Mouse (Mus musculus): ENCODE data around the gene Ankrd6. TPM values are rescaled to one million over a fixed set of nuclear protein-coding genes. Genes with fewer than 3 reads are reported as not detected.

The Ankrd6 gene
- polyA plus RNA-seq, 1 experiment from 2014 or later: 0.67 TPM

- Histone ChIP-seq H3K4me3 (replicated peaks) (no peak overlapping the region), H3K4me2 (no peak overlapping the region), H3K36me3 (no peaks in the 10 kb centered on the region), H3K9me3 (replicated peaks) (no peaks in the 10 kb centered on the region), H3K9ac (no peak overlapping the region), H3K27me3 (no peaks in the 10 kb centered on the region), H3K27ac (no peak overlapping the region), H3K4me1 (replicated peaks) (peaks cover 29% of the 10 kb centered on the region)
- WGBS (ENCODE audit: insufficient replicate concordance): 62% methylated on average over 2 of the region's 2 CpGs
- no peak for ATAC-seq (ENCODE audit: low read depth)
- no peak for DNase-seq
Measured at GRCm38 (mm10) chr4:32905381-32905780, 45.3 kb downstream of the Ankrd6 start.

GRCm38 (mm10) chr4:32903826-32904225 lies 46.8 kb downstream of the Ankrd6 start:
- Histone ChIP-seq H3K36me3 (no peaks in the 10 kb centered on the region), H3K4me2 (no peak overlapping the region), H3K27me3 (no peaks in the 10 kb centered on the region), H3K27ac (no peak overlapping the region), H3K9ac (no peak overlapping the region), H3K4me3 (replicated peaks) (no peak overlapping the region), H3K4me1 (replicated peaks) (peaks cover 13% of the 10 kb centered on the region), H3K9me3 (replicated peaks) (no peaks in the 10 kb centered on the region)
- WGBS (ENCODE audit: insufficient replicate concordance): 80% methylated on average over 7 of the region's 7 CpGs
- DNase-seq (no peak), ATAC-seq (ENCODE audit: low read depth) (no peak)

DNA sequence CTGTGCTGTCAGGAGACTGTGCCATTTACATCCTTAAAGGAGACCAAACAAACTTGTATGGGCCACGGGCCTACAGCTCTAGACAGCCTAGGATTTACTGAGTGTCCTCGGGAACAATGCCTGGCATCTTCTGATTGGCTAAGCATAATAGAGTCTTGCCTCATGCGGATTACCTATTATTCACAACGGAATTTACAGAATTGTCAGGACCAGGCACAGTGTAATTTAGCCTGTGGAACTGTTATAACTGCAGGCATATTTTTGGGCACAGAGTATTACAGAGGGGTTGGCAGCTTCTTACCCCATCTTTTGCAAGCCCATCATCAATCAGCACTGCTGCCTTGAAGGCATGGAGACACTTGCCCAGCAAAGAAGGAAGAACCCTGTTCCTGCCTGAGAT lies 51.6 kb downstream of the Ankrd6 start:
- Histone ChIP-seq H3K4me2 (no peak overlapping the region), H3K9me3 (replicated peaks) (no peaks in the 10 kb centered on the region), H3K27ac (no peak overlapping the region), H3K27me3 (no peaks in the 10 kb centered on the region), H3K4me1 (replicated peaks) (no peaks in the 10 kb centered on the region), H3K36me3 (no peaks in the 10 kb centered on the region), H3K9ac (no peak overlapping the region), H3K4me3 (replicated peaks) (no peak overlapping the region)
- DNase-seq: no peak
- no peak for ATAC-seq (ENCODE audit: low read depth)
- 41% methylated on average over 4 of the region's 4 CpGs for WGBS (ENCODE audit: insufficient replicate concordance)

- Histone ChIP-seq H3K27ac (no peak overlapping the region), H3K9ac (no peak overlapping the region), H3K27me3 (0 out of 2 replicates have a peak, but pooled peaks cover 9% of the 10 kb centered on the region), H3K4me1 (replicated peaks) (no peaks in the 10 kb centered on the region; the same call in 1 of the 2 replicates), H3K36me3 (no peaks in the 10 kb centered on the region), H3K4me3 (replicated peaks) (no peak overlapping the region), H3K9me3 (replicated peaks) (no peaks in the 10 kb centered on the region), H3K4me2 (no peak overlapping the region)
- WGBS (ENCODE audit: insufficient replicate concordance): 82% methylated on average over 10 of the region's 10 CpGs
- no peak for DNase-seq
- ATAC-seq (ENCODE audit: low read depth): no peak
Measured at GRCm38 (mm10) chr4:32891341-32891740, 59.3 kb downstream of the Ankrd6 start.

GRCm38 (mm10) chr4:32890735-32891098 lies 59.9 kb downstream of the Ankrd6 start:
- Histone ChIP-seq H3K36me3 (no peaks in the 10 kb centered on the region), H3K27ac (no peak overlapping the region), H3K9ac (no peak overlapping the region), H3K9me3 (replicated peaks) (no peaks in the 10 kb centered on the region), H3K27me3 (0 out of 2 replicates have a peak, but pooled peaks cover 9% of the 10 kb centered on the region), H3K4me2 (no peak overlapping the region), H3K4me3 (replicated peaks) (no peak overlapping the region), H3K4me1 (replicated peaks) (no peaks in the 10 kb centered on the region; the same call in 1 of the 2 replicates)
- ATAC-seq (ENCODE audit: low read depth) (no peak), DNase-seq (no peak)
- 69% methylated on average over 5 of the region's 5 CpGs for WGBS (ENCODE audit: insufficient replicate concordance)

DNA sequence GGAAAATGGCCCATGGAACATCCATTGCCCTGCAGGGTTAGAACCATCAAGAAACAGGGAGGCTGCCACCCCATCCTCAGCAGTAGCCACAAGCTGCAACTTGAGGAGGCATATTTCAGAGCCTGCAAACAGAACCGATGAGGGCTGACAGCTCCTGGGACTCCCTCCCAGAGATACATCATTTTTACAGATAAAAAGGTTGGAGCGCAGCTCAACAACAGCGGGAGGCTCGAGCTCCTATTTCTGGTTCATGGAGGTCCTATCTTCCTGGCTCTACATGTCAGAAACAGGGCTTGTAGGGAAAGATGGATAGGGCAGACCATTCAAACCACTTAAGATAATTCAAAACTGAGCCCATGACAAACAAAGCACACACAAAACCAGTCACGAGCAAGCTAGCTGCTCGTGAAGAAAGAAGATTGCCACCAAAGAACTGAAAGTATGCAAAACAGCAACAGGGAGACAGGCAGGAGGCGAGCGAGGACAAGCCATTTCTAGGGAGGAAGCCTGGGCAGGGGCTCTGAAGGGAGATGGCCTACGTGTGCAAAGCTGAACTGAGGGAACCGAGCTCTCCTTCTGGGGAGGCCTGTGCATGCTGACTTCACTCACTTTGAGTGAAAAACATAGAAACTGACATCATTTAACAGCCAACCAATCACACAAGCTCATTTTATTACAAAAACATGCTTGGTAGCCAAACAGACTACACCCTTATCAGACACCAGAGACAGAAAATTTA lies 60.5 kb downstream of the Ankrd6 start:
- no peaks in the 10 kb centered on the region for H3K9me3 ChIP-seq (replicated peaks)
- 68% methylated on average over 10 of the region's 10 CpGs for whole genome bisulfite sequencing (ENCODE audit: insufficient replicate concordance)
- H3K36me3 ChIP-seq: no peaks in the 10 kb centered on the region
- H3K4me2 ChIP-seq: no peak overlapping the region
- DNase-seq (no peak), ATAC-seq (ENCODE audit: low read depth) (no peak)
- 0 out of 2 replicates have a peak, but pooled peaks cover 9% of the 10 kb centered on the region for H3K27me3 ChIP-seq
- no peaks in the 10 kb centered on the region; the same call in 1 of the 2 replicates for H3K4me1 ChIP-seq (replicated peaks)
- no peak overlapping the region for H3K27ac ChIP-seq
- no peak overlapping the region for H3K4me3 ChIP-seq (replicated peaks)
- no peak overlapping the region for H3K9ac ChIP-seq

- no peak for DNase-seq
- 72% methylated on average over 11 of the region's 11 CpGs for WGBS (ENCODE audit: insufficient replicate concordance)
- H3K27ac ChIP-seq: no peak overlapping the region
- H3K9ac ChIP-seq: no peak overlapping the region
- no peaks in the 10 kb centered on the region for H3K36me3 ChIP-seq
- no peak overlapping the region for H3K4me2 ChIP-seq
- H3K4me3 ChIP-seq (replicated peaks): no peak overlapping the region
- H3K9me3 ChIP-seq (replicated peaks): no peaks in the 10 kb centered on the region
- H3K27me3 ChIP-seq: 0 out of 2 replicates have a peak, but pooled peaks cover 9% of the 10 kb centered on the region
- H3K4me1 ChIP-seq (replicated peaks): no peaks in the 10 kb centered on the region; the same call in 1 of the 2 replicates
- ATAC-seq (ENCODE audit: low read depth): no peak
Measured at GRCm38 (mm10) chr4:32889246-32889645, 61.4 kb downstream of the Ankrd6 start.

- Histone ChIP-seq H3K36me3 (no peaks in the 10 kb centered on the region), H3K27ac (no peak overlapping the region), H3K9ac (no peak overlapping the region), H3K9me3 (replicated peaks) (no peaks in the 10 kb centered on the region), H3K4me3 (replicated peaks) (no peak overlapping the region), H3K27me3 (0 out of 2 replicates have a peak, but pooled peaks cover 9% of the 10 kb centered on the region), H3K4me1 (replicated peaks) (no peaks in the 10 kb centered on the region; the same call in 1 of the 2 replicates), H3K4me2 (no peak overlapping the region)
- ATAC-seq (ENCODE audit: low read depth) (no peak), DNase-seq (no peak)
- WGBS (ENCODE audit: insufficient replicate concordance): 31% methylated on average over 3 of the region's 3 CpGs
Measured at GRCm38 (mm10) chr4:32886479-32886878, 64.2 kb downstream of the Ankrd6 start.

GRCm38 (mm10) chr4:32884599-32884998 lies 66.0 kb downstream of the Ankrd6 start:
- no peak overlapping the region for H3K4me3 ChIP-seq (replicated peaks)
- 71% methylated on average over 9 of the region's 9 CpGs for WGBS (ENCODE audit: insufficient replicate concordance)
- H3K27me3 ChIP-seq: 0 out of 2 replicates have a peak, but pooled peaks cover 9% of the 10 kb centered on the region
- ATAC-seq (ENCODE audit: low read depth) (no peak), DNase-seq (no peak)
- no peaks in the 10 kb centered on the region for H3K9me3 ChIP-seq (replicated peaks)
- no peaks in the 10 kb centered on the region for H3K4me1 ChIP-seq (replicated peaks)
- H3K36me3 ChIP-seq: no peaks in the 10 kb centered on the region
- no peak overlapping the region for H3K9ac ChIP-seq
- H3K4me2 ChIP-seq: no peak overlapping the region
- H3K27ac ChIP-seq: no peak overlapping the region

GRCm38 (mm10) chr4:32881001-32881400 lies 69.6 kb downstream of the Ankrd6 start:
- no peak for ATAC-seq (ENCODE audit: low read depth)
- Histone ChIP-seq H3K9ac (no peak overlapping the region), H3K4me3 (replicated peaks) (no peak overlapping the region), H3K27ac (no peak overlapping the region), H3K27me3 (0 out of 2 replicates have a peak, but pooled peaks cover 1% of the 10 kb centered on the region), H3K4me2 (no peak overlapping the region), H3K36me3 (no peaks in the 10 kb centered on the region), H3K9me3 (replicated peaks) (no peaks in the 10 kb centered on the region), H3K4me1 (replicated peaks) (no peaks in the 10 kb centered on the region)
- no peak for DNase-seq
- 53% methylated on average over 4 of the region's 4 CpGs for WGBS (ENCODE audit: insufficient replicate concordance)

DNA sequence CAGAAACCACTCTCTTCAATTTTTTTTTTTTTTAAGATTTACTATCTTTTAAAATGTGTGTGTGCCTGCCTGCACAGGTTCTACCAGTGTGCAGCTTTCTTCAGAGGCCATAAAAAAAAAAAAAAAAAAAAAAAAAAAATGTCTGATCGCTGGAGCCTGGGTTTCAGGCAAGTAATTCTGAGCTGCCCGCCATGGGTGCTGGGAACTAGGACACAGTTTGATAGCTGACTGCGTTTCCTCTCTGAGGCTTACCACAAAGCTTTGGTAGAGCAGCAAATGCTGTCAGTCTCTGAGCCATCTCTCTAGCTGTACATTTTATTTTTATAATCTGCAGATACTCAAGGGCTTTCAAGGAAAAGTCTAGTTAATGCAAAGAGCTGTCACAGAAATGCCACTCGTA lies 76.0 kb downstream of the Ankrd6 start:
- H3K9ac ChIP-seq: no peak overlapping the region
- no peaks in the 10 kb centered on the region for H3K36me3 ChIP-seq
- no peak overlapping the region for H3K4me2 ChIP-seq
- 0 out of 2 replicates have a peak, but pooled peaks cover 4% of the 10 kb centered on the region for H3K27me3 ChIP-seq
- 33% methylated on average over 4 of the region's 4 CpGs for WGBS (ENCODE audit: insufficient replicate concordance)
- DNase-seq (no peak), ATAC-seq (ENCODE audit: low read depth) (no peak)
- no peaks in the 10 kb centered on the region for H3K9me3 ChIP-seq (replicated peaks)
- peaks cover 5% of the 10 kb centered on the region for H3K4me1 ChIP-seq (replicated peaks)
- no peak overlapping the region for H3K4me3 ChIP-seq (replicated peaks)
- H3K27ac ChIP-seq: no peak overlapping the region

Data from liver, embryonic 13.5 days (tissue).